Mouse (Mus musculus) spleen, postnatal 10 days (tissue): Measurements from ENCODE around the gene Nrros.

ENCODE experiments used
- DNase-seq, 2 experiments: peaks; one replicate each; pipeline ENCODE4 v3.0.0; 2021 to 2022; ENCODE audit warnings: low spot score in 2 of 2

The Nrros gene

GRCm38 (mm10) chr16:32165281-32165821 lies at the start of gene Nrros:
Nrros (minus strand) TSS chr16:32165594.
- DNase-seq = peak; percentile 67 to 76

- no peak for DNase-seq
Measured at GRCm38 (mm10) chr16:32214804-32215576, 49.6 kb upstream of the Nrros start.

GRCm38 (mm10) chr16:32214156-32214555 lies 48.8 kb upstream of the Nrros start:
- DNase-seq = no peak

GRCm38 (mm10) chr16:32204902-32205301 lies 39.5 kb upstream of the Nrros start:
- no peak for DNase-seq

- DNase-seq = peak; percentile 73 to 91
Measured at GRCm38 (mm10) chr16:32202681-32203080, 37.3 kb upstream of the Nrros start.

GRCm38 (mm10) chr16:32201004-32201325 lies 35.6 kb upstream of the Nrros start:
- DNase-seq = no peak

DNA sequence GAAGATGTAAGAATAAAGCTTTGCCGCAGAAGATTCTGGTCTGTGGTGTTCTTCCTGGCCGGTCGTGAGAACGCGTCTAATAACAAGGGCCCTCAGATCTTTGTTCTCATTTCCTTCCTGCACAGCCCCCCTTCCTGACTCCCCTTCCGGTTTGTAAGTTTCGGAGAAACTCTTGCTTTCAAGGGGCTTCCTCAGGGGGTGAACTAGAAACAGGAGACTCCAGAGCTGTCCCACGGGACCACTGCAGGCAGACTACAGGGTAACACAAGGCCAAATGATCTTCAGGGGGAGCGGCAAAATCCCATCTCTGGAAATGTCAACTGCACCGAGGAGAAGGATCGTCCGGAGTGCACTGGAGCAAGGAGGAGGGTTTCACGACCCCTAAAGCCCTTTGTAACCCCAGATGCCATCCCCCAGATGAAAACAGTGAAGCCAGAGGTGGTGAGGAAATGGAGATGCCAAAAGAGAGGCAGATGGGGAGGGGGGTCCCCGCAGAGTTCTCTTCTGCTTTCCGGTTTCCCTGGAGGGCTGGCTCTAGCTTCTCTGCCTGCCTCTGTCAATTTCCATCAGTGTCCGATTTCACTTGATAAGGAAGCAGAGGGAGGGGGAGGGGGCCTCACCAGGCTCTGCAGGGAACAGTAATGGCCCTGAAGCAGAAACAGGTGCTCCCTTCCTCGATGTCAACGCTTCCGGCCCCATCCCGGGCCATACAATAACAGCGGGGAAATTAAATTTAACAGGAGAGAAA lies 35.0 kb upstream of the Nrros start:
- DNase-seq = peak; percentile 24 to 54

DNA sequence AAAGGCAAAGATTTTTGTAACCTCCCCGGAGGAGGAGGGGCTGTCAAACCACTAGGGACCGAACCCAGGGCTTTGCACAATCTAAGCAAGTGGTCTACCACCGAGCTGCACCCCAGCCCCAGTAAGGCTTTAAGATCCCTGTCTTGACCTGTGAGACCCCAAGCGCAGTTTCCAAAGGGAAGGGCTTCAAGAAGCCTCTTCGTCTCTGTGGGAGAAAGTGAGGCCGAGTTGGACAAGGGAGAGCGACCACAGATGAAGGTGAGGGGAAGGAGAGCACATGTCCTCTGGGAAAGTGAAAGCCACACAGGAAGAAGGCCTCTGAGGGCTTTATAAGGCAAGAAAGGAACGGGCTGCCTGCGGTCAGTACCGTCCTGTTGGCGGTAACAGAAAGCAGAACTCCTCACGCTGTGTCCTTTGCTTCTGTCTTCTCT lies 24.6 kb upstream of the Nrros start:
- peak; percentile 33 to 52 for DNase-seq

DNA sequence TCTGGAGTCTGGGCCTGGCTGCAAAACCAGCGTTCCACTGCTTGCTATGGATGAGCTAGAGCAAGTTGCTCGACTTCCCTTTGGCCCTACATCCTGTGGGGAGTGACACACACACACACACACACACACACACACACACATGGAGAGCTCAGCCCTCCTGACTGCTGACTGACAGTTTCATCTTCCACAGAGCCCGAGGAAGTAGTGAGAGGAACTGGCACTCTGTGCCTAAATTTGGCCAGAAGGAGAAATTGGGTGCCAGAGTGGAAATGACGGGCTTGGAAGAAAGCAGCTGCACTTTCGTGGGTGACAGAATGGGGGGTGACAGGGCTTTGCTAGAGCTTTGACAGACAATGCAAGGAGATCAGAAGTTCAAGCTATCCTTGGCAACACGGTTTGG lies 23.7 kb upstream of the Nrros start:
- DNase-seq = peak in 1 of 2 experiments; percentile 33

DNA sequence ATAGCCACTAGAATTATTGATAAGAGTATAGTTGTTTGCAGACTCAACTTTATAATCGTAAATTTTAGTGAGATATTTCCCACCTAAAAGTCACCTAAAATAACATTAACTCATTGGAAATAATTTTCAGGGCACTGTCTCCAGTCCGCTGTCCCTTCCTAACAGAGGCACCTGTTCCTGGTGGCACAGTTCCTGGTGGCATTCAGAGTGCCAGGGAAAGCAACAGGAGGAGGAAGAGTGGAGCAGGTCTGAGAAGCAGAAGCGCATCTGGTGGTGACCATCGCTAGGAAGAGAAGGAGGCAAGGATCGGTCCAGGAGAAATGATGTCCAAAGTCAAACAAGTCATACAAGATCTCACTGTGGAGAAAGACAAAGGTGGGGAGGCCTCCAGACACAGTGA lies 20.7 kb upstream of the Nrros start:
- no peak for DNase-seq

DNA sequence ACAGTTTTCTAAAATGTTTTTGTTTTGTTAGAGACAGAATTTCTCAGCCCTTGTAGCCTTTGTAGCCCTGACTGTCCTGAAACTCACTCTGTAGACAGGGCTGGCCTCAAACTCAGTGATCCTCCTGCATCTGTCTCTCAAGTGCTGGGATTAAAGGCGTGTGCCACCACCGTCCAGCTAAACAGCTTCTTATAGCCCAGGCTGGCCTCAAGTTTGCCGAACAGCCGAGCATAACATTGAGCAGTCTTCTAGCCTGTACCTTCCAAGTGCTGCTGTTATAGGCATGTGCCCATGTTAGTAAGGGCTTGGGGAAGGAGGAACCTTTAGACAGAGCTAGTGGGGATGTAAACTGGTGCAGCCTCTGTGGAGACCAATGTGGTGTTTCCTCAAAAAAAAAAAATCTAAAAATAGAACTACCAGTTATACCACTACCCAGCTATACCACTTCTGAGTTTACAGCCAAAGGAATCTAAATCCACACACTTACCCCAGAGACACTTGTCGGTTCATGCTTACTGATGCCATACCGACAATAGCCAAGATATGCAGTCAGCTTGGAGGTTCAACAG lies 14.0 kb upstream of the Nrros start, which contains the start of gene Bex6:
Bex6 (plus strand) TSS at position 491 of the 569 bp plus-strand sequence.
- no peak for DNase-seq

- DNase-seq = peak; percentile 52 to 64
Measured at GRCm38 (mm10) chr16:32176896-32177686, 11.7 kb upstream of the Nrros start.

DNA sequence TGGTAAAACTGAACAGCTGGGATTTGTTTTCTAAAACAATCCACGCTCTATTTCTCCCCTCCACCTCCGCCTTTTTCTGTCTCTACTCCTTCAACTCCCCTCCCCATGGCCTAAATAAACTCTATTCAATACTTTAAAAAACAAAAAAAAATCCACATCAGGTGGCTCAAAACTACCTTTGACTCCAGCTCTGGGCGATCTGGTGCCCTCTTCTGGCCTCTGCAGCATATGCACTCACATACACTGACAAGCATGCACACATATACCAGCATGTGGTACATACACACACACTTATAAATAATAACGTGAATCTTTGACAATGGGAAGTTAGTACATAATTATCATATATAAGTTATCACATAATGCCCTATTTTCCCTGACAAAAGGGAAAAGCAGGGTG lies 9.6 kb upstream of the Nrros start:
- peak in 1 of 2 experiments; percentile 37 for DNase-seq

GRCm38 (mm10) chr16:32174340-32175005 lies 9.1 kb upstream of the Nrros start:
- DNase-seq = no peak

- no peak for DNase-seq
Measured at GRCm38 (mm10) chr16:32173401-32173800, 8.0 kb upstream of the Nrros start.

GRCm38 (mm10) chr16:32171031-32171731 lies 5.8 kb upstream of the Nrros start:
- DNase-seq = no peak

- no peak for DNase-seq
Measured at GRCm38 (mm10) chr16:32167819-32168545, 2.6 kb upstream of the Nrros start.

GRCm38 (mm10) chr16:32164396-32165027 lies 882 bp downstream of the Nrros start:
- DNase-seq = peak; percentile 47 to 54

DNA sequence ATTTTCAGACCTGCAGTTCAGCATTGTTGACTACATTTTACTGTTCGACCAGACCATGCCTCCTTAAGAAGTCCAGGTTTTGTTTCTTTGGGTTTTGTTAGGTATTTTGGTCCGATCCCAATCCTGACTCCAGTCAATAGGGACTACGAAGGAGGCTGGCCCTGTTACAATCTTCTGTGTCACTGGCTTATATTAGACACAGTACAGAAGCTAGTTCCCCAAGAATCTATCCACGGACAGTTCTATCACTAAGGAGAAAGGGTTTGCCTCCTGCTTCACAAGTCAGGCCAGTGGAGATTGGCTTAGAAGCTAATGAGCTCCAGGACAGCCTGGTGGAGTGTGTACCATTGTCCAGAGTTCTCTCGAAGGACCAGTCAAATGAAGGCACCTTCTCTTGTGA lies 1.5 kb downstream of the Nrros start:
- peak in 1 of 2 experiments; percentile 29 for DNase-seq
